Mouse (Mus musculus): ENCODE results near the gene S100g. TPM values are rescaled to one million over a fixed set of nuclear protein-coding genes. Genes with fewer than 3 reads are reported as not detected.

S100g gene
- polyA plus RNA-seq, 1 experiment = not detected

GRCm38 (mm10) chrX:162967456-162967855 lies 3.1 kb upstream of the S100g start:
- TF ChIP-seq POLR2AphosphoS2 (IDR thresholded peaks at IDR 0.05; ENCODE audit: insufficient read length, low read depth) (no peak), MYOD1 (IDR thresholded peaks at IDR 0.05; ENCODE audit: control insufficient read depth in 1 of 3, insufficient read length in 2 of 3, low read depth in 2 of 3) (no peak), CEBPB (IDR thresholded peaks at IDR 0.05; ENCODE audit: insufficient read depth, poor library complexity, severe bottlenecking) (no peak), POLR2A (IDR thresholded peaks at IDR 0.05; ENCODE audit: insufficient read length, low read depth) (no peak), MYOG (IDR thresholded peaks at IDR 0.05; ENCODE audit: control insufficient read depth in 1 of 3, insufficient read depth in 1 of 3, insufficient read length in 2 of 3, low read depth in 2 of 3) (no peak), MAX (IDR thresholded peaks at IDR 0.05; ENCODE audit: low read depth) (no peak), SRF (IDR thresholded peaks at IDR 0.05; ENCODE audit: control insufficient read depth, insufficient read length, low read depth) (no peak), E2F4 (IDR thresholded peaks at IDR 0.05; ENCODE audit: insufficient read depth) (no peak), USF1 (IDR thresholded peaks at IDR 0.05; ENCODE audit: low read depth) (no peak), REST (IDR thresholded peaks at IDR 0.05; ENCODE audit: insufficient read depth, insufficient read length) (no peak), TCF3 (IDR thresholded peaks at IDR 0.05; ENCODE audit: insufficient read length, low read depth) (no peak)
- no peak overlapping the region for H3K4me2 ChIP-seq (ENCODE audit: low read depth)
- H3K36me3 ChIP-seq (ENCODE audit: control insufficient read depth, insufficient read depth) = no peaks in the 10 kb centered on the region
- no peaks in the 10 kb centered on the region for H3K27me3 ChIP-seq (ENCODE audit: control insufficient read depth, insufficient read depth, insufficient read length)
- H3K4me3 ChIP-seq = no peak overlapping the region
- H3ac ChIP-seq (ENCODE audit: control insufficient read depth, insufficient read length) = no peak overlapping the region
- H3K79me2 ChIP-seq (ENCODE audit: control insufficient read depth, insufficient read depth) = no peaks in the 10 kb centered on the region

GRCm38 (mm10) chrX:162963840-162964239 lies 559 bp downstream of the S100g start:
- TF ChIP-seq POLR2A (IDR thresholded peaks at IDR 0.05; ENCODE audit: insufficient read length, low read depth) (no peak), MYOG (IDR thresholded peaks at IDR 0.05; ENCODE audit: control insufficient read depth in 1 of 3, insufficient read depth in 1 of 3, insufficient read length in 2 of 3, low read depth in 2 of 3) (no peak), E2F4 (IDR thresholded peaks at IDR 0.05; ENCODE audit: insufficient read depth) (no peak), SRF (IDR thresholded peaks at IDR 0.05; ENCODE audit: control insufficient read depth, insufficient read length, low read depth) (no peak), MYOD1 (IDR thresholded peaks at IDR 0.05; ENCODE audit: control insufficient read depth in 1 of 3, insufficient read length in 2 of 3, low read depth in 2 of 3) (no peak), CEBPB (IDR thresholded peaks at IDR 0.05; ENCODE audit: insufficient read depth, poor library complexity, severe bottlenecking) (no peak), TCF12 (IDR thresholded peaks at IDR 0.05; ENCODE audit: insufficient read depth, poor library complexity, severe bottlenecking) (no peak), REST (IDR thresholded peaks at IDR 0.05; ENCODE audit: insufficient read depth, insufficient read length) (no peak), MAX (IDR thresholded peaks at IDR 0.05; ENCODE audit: low read depth) (no peak), POLR2AphosphoS2 (IDR thresholded peaks at IDR 0.05; ENCODE audit: insufficient read length, low read depth) (no peak), USF1 (IDR thresholded peaks at IDR 0.05; ENCODE audit: low read depth) (no peak), TCF3 (IDR thresholded peaks at IDR 0.05; ENCODE audit: insufficient read length, low read depth) (no peak)
- Histone ChIP-seq H3K4me2 (ENCODE audit: low read depth) (no peak overlapping the region), H3K4me3 (no peak overlapping the region), H3K36me3 (ENCODE audit: control insufficient read depth, insufficient read depth) (no peaks in the 10 kb centered on the region), H3K27me3 (ENCODE audit: control insufficient read depth, insufficient read depth, insufficient read length) (no peaks in the 10 kb centered on the region), H3K79me2 (ENCODE audit: control insufficient read depth, insufficient read depth) (no peaks in the 10 kb centered on the region), H3ac (ENCODE audit: control insufficient read depth, insufficient read length) (no peak overlapping the region)

- no peak overlapping the region for H3K4me3 ChIP-seq
- H3K36me3 ChIP-seq (ENCODE audit: control insufficient read depth, insufficient read depth) = no peaks in the 10 kb centered on the region
- H3ac ChIP-seq (ENCODE audit: control insufficient read depth, insufficient read length) = no peak overlapping the region
- H3K27me3 ChIP-seq (ENCODE audit: control insufficient read depth, insufficient read depth, insufficient read length) = no peaks in the 10 kb centered on the region
- H3K79me2 ChIP-seq (ENCODE audit: control insufficient read depth, insufficient read depth) = no peaks in the 10 kb centered on the region
- TF ChIP-seq MYOD1 (IDR thresholded peaks at IDR 0.05; ENCODE audit: control insufficient read depth in 1 of 3, insufficient read length in 2 of 3, low read depth in 2 of 3) (no peak), TCF3 (IDR thresholded peaks at IDR 0.05; ENCODE audit: insufficient read length, low read depth) (no peak), TCF12 (IDR thresholded peaks at IDR 0.05; ENCODE audit: insufficient read depth, poor library complexity, severe bottlenecking) (no peak), USF1 (IDR thresholded peaks at IDR 0.05; ENCODE audit: low read depth) (no peak), POLR2A (IDR thresholded peaks at IDR 0.05; ENCODE audit: insufficient read length, low read depth) (no peak), E2F4 (IDR thresholded peaks at IDR 0.05; ENCODE audit: insufficient read depth) (no peak), SRF (IDR thresholded peaks at IDR 0.05; ENCODE audit: control insufficient read depth, insufficient read length, low read depth) (no peak), MAX (IDR thresholded peaks at IDR 0.05; ENCODE audit: low read depth) (no peak), CEBPB (IDR thresholded peaks at IDR 0.05; ENCODE audit: insufficient read depth, poor library complexity, severe bottlenecking) (no peak), REST (IDR thresholded peaks at IDR 0.05; ENCODE audit: insufficient read depth, insufficient read length) (no peak), MYOG (IDR thresholded peaks at IDR 0.05; ENCODE audit: control insufficient read depth in 1 of 3, insufficient read depth in 1 of 3, insufficient read length in 2 of 3, low read depth in 2 of 3) (no peak), POLR2AphosphoS2 (IDR thresholded peaks at IDR 0.05; ENCODE audit: insufficient read length, low read depth) (no peak)
- no peak overlapping the region for H3K4me2 ChIP-seq (ENCODE audit: low read depth)
Measured at GRCm38 (mm10) chrX:162957921-162958320, 6.5 kb downstream of the S100g start.

DNA sequence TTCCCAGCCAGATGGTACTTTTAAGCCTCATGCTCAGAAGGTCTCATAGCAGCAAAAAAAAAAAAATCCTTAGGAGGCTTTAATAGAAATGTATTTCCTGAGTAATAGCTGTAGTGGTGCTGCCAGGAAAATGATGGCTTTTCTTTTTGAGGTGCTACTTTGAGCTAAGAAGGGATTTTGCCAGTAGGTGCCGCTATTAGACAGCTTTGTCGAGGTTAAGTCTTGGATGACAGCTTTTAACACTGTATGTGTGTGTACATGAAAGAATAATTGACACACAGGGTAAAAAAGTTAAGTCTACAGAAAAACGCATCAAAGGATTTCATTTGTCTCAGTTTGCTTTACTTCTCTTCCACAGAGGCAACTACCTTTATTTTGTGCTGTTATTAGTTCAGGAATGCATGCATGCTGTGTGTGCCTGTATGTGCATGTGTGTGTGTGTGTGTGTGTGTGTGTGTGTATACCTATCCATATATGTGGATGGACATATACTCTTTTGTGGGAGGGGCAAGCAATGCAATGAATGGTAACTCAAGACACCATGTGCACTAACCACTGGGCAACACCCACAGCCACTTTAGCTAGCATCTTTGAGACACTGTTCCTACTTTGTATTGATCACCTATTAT lies 14.5 kb downstream of the S100g start:
- no peak for TF ChIP-seq E2F4 (IDR thresholded peaks at IDR 0.05; ENCODE audit: insufficient read depth)
- no peak for TF ChIP-seq POLR2AphosphoS2 (IDR thresholded peaks at IDR 0.05; ENCODE audit: insufficient read length, low read depth)
- no peak for TF ChIP-seq SRF (IDR thresholded peaks at IDR 0.05; ENCODE audit: control insufficient read depth, insufficient read length, low read depth)
- no peak for TF ChIP-seq CEBPB (IDR thresholded peaks at IDR 0.05; ENCODE audit: insufficient read depth, poor library complexity, severe bottlenecking)
- no peak for TF ChIP-seq MYOG (IDR thresholded peaks at IDR 0.05; ENCODE audit: control insufficient read depth in 1 of 3, insufficient read depth in 1 of 3, insufficient read length in 2 of 3, low read depth in 2 of 3)
- no peak for TF ChIP-seq POLR2A (IDR thresholded peaks at IDR 0.05; ENCODE audit: insufficient read length, low read depth)
- TF ChIP-seq REST (IDR thresholded peaks at IDR 0.05; ENCODE audit: insufficient read depth, insufficient read length) = no peak
- no peak for TF ChIP-seq TCF3 (IDR thresholded peaks at IDR 0.05; ENCODE audit: insufficient read length, low read depth)
- TF ChIP-seq MYOD1 (IDR thresholded peaks at IDR 0.05; ENCODE audit: control insufficient read depth in 1 of 3, insufficient read length in 2 of 3, low read depth in 2 of 3) = no peak
- no peak for TF ChIP-seq TCF12 (IDR thresholded peaks at IDR 0.05; ENCODE audit: insufficient read depth, poor library complexity, severe bottlenecking)
- no peak for TF ChIP-seq MAX (IDR thresholded peaks at IDR 0.05; ENCODE audit: low read depth)
- no peak for TF ChIP-seq USF1 (IDR thresholded peaks at IDR 0.05; ENCODE audit: low read depth)
- Histone ChIP-seq H3K4me3 (no peak overlapping the region), H3K27me3 (ENCODE audit: control insufficient read depth, insufficient read depth, insufficient read length) (no peaks in the 10 kb centered on the region), H3ac (ENCODE audit: control insufficient read depth, insufficient read length) (no peak overlapping the region), H3K36me3 (ENCODE audit: control insufficient read depth, insufficient read depth) (no peaks in the 10 kb centered on the region), H3K4me2 (ENCODE audit: low read depth) (no peak overlapping the region), H3K79me2 (ENCODE audit: control insufficient read depth, insufficient read depth) (no peaks in the 10 kb centered on the region)

All from myocyte (in vitro differentiated cells).